Mouse (Mus musculus): ENCODE data around the gene Armc9. TPM values are rescaled to one million over a fixed set of nuclear protein-coding genes. Genes with fewer than 3 reads are reported as not detected.

Gene Armc9
- polyA plus RNA-seq, 1 experiment from 2014 or later, result 17.4 TPM

- H3K4me2 ChIP-seq (ENCODE audit: low read depth, low read length), result no peak overlapping the region
- no peaks in the 10 kb centered on the region for H3K9me3 ChIP-seq (ENCODE audit: control insufficient read depth, low read length)
- H3K27me3 ChIP-seq (replicated peaks; ENCODE audit: control insufficient read depth, insufficient read depth, low read length), result no peaks in the 10 kb centered on the region
- ATAC-seq (ENCODE audit: low read depth) (no peak), DNase-seq (ENCODE audit: low spot score) (no peak)
- peaks cover 70% of the 10 kb centered on the region for H3K36me3 ChIP-seq (ENCODE audit: control insufficient read depth, insufficient read depth, low read length)
- no peaks in the 10 kb centered on the region for H3K4me1 ChIP-seq (ENCODE audit: control insufficient read depth, insufficient read depth, low read length)
- H3K4me3 ChIP-seq (ENCODE audit: low read depth, low read length), result no peak overlapping the region
- WGBS, result 89% methylated on average over 6 of the region's 6 CpGs
- no peak overlapping the region for H3K27ac ChIP-seq (replicated peaks; ENCODE audit: low read depth, low read length)
- H3K9ac ChIP-seq (ENCODE audit: low read depth, low read length), result no peak overlapping the region
Measured at GRCm38 (mm10) chr1:86198276-86198675, 43.7 kb downstream of the Armc9 start.

DNA sequence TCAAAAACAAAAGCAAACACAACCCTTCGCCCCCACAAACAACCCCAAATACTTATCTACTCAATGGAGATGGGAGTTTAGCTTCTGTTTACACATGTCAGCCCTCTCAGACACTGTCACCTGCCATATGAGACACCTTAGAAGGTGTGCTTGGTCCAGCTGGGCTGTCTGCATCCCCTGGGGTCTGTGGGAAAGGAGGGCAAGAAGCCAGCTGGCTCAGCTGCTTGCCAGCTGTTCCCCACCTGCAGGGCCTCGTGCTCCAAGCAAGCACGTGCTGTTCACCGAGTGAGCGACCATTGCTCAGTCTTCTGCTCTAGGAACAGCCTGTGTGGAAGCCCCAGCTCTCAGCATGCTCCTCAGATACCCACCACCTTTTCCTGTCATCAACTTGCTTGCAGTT lies 44.4 kb downstream of the Armc9 start:
- no peaks in the 10 kb centered on the region for H3K9me3 ChIP-seq (ENCODE audit: control insufficient read depth, low read length)
- ATAC-seq (ENCODE audit: low read depth) (peak; percentile 60), DNase-seq (ENCODE audit: low spot score) (no peak)
- no peak overlapping the region for H3K27ac ChIP-seq (replicated peaks; ENCODE audit: low read depth, low read length)
- no peak overlapping the region for H3K4me3 ChIP-seq (ENCODE audit: low read depth, low read length)
- no peaks in the 10 kb centered on the region for H3K4me1 ChIP-seq (ENCODE audit: control insufficient read depth, insufficient read depth, low read length)
- WGBS, result 77% methylated on average over 5 of the region's 5 CpGs
- H3K36me3 ChIP-seq (ENCODE audit: control insufficient read depth, insufficient read depth, low read length), result peaks cover 77% of the 10 kb centered on the region
- H3K4me2 ChIP-seq (ENCODE audit: low read depth, low read length), result no peak overlapping the region
- H3K9ac ChIP-seq (ENCODE audit: low read depth, low read length), result no peak overlapping the region
- no peaks in the 10 kb centered on the region for H3K27me3 ChIP-seq (replicated peaks; ENCODE audit: control insufficient read depth, insufficient read depth, low read length)

DNA sequence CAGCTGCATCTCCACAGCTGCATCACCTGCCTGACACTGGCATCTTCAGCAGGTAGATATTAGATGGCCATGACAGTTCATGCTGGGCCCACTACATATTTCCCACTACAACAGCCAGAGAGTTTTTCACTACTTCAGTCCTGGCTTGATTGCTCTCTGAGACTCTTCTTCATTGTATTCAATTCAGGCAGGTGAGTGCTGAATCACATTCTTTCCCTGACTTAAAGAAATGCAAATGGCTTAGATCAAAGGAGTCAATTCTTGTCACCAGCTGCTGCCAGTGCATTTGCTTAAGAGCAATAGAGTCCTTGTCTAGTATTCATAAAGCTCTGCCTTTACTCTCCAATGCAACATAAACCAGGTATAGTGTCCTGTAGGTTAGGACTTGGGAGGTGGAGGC lies 46.7 kb downstream of the Armc9 start:
- H3K4me3 ChIP-seq (ENCODE audit: low read depth, low read length), result no peak overlapping the region
- H3K4me1 ChIP-seq (ENCODE audit: control insufficient read depth, insufficient read depth, low read length), result no peaks in the 10 kb centered on the region
- peaks cover 80% of the 10 kb centered on the region for H3K36me3 ChIP-seq (ENCODE audit: control insufficient read depth, insufficient read depth, low read length)
- no peaks in the 10 kb centered on the region for H3K27me3 ChIP-seq (replicated peaks; ENCODE audit: control insufficient read depth, insufficient read depth, low read length)
- ATAC-seq (ENCODE audit: low read depth) (no peak), DNase-seq (ENCODE audit: low spot score) (no peak)
- H3K9me3 ChIP-seq (ENCODE audit: control insufficient read depth, low read length), result no peaks in the 10 kb centered on the region
- no peak overlapping the region for H3K9ac ChIP-seq (ENCODE audit: low read depth, low read length)
- no peak overlapping the region for H3K4me2 ChIP-seq (ENCODE audit: low read depth, low read length)
- no peak overlapping the region for H3K27ac ChIP-seq (replicated peaks; ENCODE audit: low read depth, low read length)

DNA sequence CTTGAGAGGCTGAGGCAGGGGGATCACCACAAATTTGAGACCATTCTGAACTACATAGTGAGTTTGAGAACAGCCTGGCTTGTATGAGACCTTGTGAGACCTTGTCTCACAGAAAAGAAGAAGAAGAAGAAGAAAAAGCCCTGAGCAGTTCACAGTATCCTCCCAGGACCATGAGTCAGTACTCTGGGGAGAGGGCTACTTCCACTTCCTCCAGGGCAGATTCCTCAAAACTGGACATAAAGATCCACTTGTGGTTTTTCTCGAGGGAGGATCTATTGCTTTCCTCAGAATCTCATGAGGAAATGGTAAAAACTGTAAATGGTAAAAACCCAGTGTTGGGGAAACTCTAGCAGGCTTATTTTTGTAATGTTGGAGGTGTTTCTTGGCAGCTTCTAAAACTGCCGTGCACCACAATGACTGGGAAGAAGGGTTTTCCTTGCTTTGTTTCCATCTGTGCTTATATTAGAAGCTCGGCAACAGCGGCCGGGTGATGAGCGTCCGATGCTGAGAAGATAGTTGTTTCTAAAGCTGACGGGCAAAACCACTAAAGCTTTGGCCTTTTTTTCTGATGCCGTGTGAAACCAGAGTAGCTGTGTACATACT lies 48.1 kb downstream of the Armc9 start:
- 75% methylated on average over 9 of the region's 9 CpGs for WGBS
- H3K36me3 ChIP-seq (ENCODE audit: control insufficient read depth, insufficient read depth, low read length), result peaks cover 79% of the 10 kb centered on the region
- ATAC-seq (ENCODE audit: low read depth), result no peak

DNA sequence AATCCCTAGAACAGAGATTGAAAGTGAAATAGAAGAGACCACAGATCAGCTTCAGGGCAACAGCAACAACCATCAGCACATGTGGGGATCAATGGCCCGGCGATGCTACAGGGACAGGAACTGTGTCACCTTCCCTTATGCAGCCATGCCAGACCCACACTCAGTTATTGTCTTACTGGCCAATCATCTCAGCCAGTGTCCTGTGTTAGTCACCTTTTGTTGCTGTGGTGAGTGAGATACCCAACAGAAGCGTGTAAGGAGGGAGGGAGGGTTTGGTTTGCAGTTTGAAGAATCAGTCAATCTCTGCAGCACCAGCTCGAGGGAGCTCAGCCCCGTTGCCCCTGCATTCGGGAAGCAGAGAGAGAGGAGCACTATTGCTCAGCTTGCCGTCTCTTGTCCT lies 56.1 kb downstream of the Armc9 start:
- Histone ChIP-seq H3K4me2 (ENCODE audit: low read depth, low read length) (no peak overlapping the region), H3K9ac (ENCODE audit: low read depth, low read length) (no peak overlapping the region), H3K27me3 (replicated peaks; ENCODE audit: control insufficient read depth, insufficient read depth, low read length) (no peaks in the 10 kb centered on the region), H3K4me1 (ENCODE audit: control insufficient read depth, insufficient read depth, low read length) (no peaks in the 10 kb centered on the region), H3K27ac (replicated peaks; ENCODE audit: low read depth, low read length) (no peak overlapping the region), H3K36me3 (ENCODE audit: control insufficient read depth, insufficient read depth, low read length) (peaks cover 55% of the 10 kb centered on the region), H3K9me3 (ENCODE audit: control insufficient read depth, low read length) (no peaks in the 10 kb centered on the region), H3K4me3 (ENCODE audit: low read depth, low read length) (no peak overlapping the region)
- ATAC-seq (ENCODE audit: low read depth) (no peak), DNase-seq (ENCODE audit: low spot score) (no peak)
- WGBS, result 85% methylated on average over 7 of the region's 7 CpGs

More for the DNA sequence above, 48.1 kb downstream of the Armc9 start:
- H3K27me3 ChIP-seq (replicated peaks; ENCODE audit: control insufficient read depth, insufficient read depth, low read length), result no peaks in the 10 kb centered on the region
- H3K9me3 ChIP-seq (ENCODE audit: control insufficient read depth, low read length), result no peaks in the 10 kb centered on the region
- peak; percentile 32 for DNase-seq (ENCODE audit: low spot score)
- H3K9ac ChIP-seq (ENCODE audit: low read depth, low read length), result no peak overlapping the region
- no peak overlapping the region for H3K4me3 ChIP-seq (ENCODE audit: low read depth, low read length)
- H3K4me1 ChIP-seq (ENCODE audit: control insufficient read depth, insufficient read depth, low read length), result no peaks in the 10 kb centered on the region
- no peak overlapping the region for H3K4me2 ChIP-seq (ENCODE audit: low read depth, low read length)
- no peak overlapping the region for H3K27ac ChIP-seq (replicated peaks; ENCODE audit: low read depth, low read length)

- DNase-seq (ENCODE audit: low spot score) (no peak), ATAC-seq (ENCODE audit: low read depth) (no peak)
- Histone ChIP-seq H3K27ac (replicated peaks; ENCODE audit: low read depth, low read length) (no peak overlapping the region), H3K27me3 (replicated peaks; ENCODE audit: control insufficient read depth, insufficient read depth, low read length) (no peaks in the 10 kb centered on the region), H3K9ac (ENCODE audit: low read depth, low read length) (no peak overlapping the region), H3K36me3 (ENCODE audit: control insufficient read depth, insufficient read depth, low read length) (peaks cover 58% of the 10 kb centered on the region), H3K4me1 (ENCODE audit: control insufficient read depth, insufficient read depth, low read length) (no peaks in the 10 kb centered on the region), H3K4me2 (ENCODE audit: low read depth, low read length) (no peak overlapping the region), H3K9me3 (ENCODE audit: control insufficient read depth, low read length) (no peaks in the 10 kb centered on the region), H3K4me3 (ENCODE audit: low read depth, low read length) (no peak overlapping the region)
- WGBS, result 96% methylated on average over 1 of the region's 1 CpGs
Measured at GRCm38 (mm10) chr1:86211498-86211897, 56.9 kb downstream of the Armc9 start.

DNA sequence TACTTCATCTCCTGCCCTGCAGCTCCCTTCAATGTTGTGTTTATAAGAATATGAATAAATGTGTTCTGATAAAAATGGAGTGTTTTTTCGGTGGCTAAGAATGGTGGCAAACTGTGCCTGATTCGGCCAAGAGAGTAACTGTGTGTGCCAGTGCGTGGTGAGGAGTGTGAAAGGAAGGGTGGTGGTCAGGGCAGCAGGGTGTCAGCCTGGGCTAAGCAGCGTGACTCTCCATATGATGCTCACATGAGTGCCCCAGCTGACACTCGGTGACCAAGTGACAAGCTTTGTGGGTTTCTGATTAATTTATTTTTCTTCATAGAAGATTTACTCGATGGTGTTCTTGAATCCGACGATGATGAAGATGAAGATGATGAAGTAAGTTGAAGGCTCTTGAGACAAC lies 58.2 kb downstream of the Armc9 start:
- ATAC-seq (ENCODE audit: low read depth) (no peak), DNase-seq (ENCODE audit: low spot score) (no peak)
- no peak overlapping the region for H3K27ac ChIP-seq (replicated peaks; ENCODE audit: low read depth, low read length)
- H3K36me3 ChIP-seq (ENCODE audit: control insufficient read depth, insufficient read depth, low read length), result peaks cover 52% of the 10 kb centered on the region
- H3K4me2 ChIP-seq (ENCODE audit: low read depth, low read length), result no peak overlapping the region
- 86% methylated on average over 8 of the region's 8 CpGs for WGBS
- H3K4me1 ChIP-seq (ENCODE audit: control insufficient read depth, insufficient read depth, low read length), result no peaks in the 10 kb centered on the region
- no peak overlapping the region for H3K4me3 ChIP-seq (ENCODE audit: low read depth, low read length)
- no peaks in the 10 kb centered on the region for H3K27me3 ChIP-seq (replicated peaks; ENCODE audit: control insufficient read depth, insufficient read depth, low read length)
- no peaks in the 10 kb centered on the region for H3K9me3 ChIP-seq (ENCODE audit: control insufficient read depth, low read length)
- no peak overlapping the region for H3K9ac ChIP-seq (ENCODE audit: low read depth, low read length)

DNA sequence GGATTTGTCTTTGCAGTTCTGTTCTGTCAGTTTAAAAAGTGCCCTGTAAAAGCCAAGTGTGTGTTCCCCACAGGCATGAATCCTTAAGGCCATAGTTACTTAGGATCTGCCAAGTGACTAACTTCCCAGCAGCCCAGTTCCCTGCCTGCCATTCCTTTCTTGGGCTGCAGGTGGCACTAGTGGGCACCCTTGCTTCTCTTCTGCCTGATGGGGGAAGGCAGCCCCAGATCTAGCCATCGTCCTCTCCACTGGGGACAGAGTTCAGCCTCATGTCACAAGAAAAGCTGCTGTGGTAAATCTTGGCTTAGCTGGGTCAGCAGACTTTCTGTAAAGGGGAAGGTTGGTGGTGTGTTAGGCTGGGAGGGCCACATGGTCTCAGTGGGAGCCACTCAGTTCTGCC lies 59.6 kb downstream of the Armc9 start:
- H3K36me3 ChIP-seq (ENCODE audit: control insufficient read depth, insufficient read depth, low read length), result peaks cover 43% of the 10 kb centered on the region
- no peaks in the 10 kb centered on the region for H3K27me3 ChIP-seq (replicated peaks; ENCODE audit: control insufficient read depth, insufficient read depth, low read length)
- ATAC-seq (ENCODE audit: low read depth), result peak; percentile 49; the same call in 1 of the 2 replicates

DNA sequence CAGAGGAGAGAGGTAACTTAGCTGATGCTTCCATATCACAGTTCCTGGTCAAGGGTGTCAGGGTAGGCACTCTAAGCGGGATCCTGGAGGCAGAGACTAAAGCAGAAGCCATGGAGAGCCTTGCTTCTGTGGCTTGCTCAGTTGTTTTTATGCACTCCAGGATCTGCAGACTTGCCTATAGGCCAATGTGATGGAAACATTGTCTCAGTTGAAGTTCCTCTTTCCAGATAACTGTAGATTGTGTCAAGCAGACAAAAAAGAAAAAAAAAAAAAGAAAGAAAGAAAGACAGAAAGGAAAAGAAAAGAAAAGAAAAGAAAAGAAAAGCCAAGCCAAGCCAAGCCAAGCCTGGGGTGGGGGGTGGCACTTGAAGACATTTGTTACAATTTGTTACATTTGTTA lies 60.7 kb downstream of the Armc9 start:
- Histone ChIP-seq H3K4me2 (ENCODE audit: low read depth, low read length) (no peak overlapping the region), H3K4me1 (ENCODE audit: control insufficient read depth, insufficient read depth, low read length) (no peaks in the 10 kb centered on the region), H3K36me3 (ENCODE audit: control insufficient read depth, insufficient read depth, low read length) (peaks cover 40% of the 10 kb centered on the region), H3K9ac (ENCODE audit: low read depth, low read length) (no peak overlapping the region), H3K4me3 (ENCODE audit: low read depth, low read length) (no peak overlapping the region), H3K27me3 (replicated peaks; ENCODE audit: control insufficient read depth, insufficient read depth, low read length) (no peaks in the 10 kb centered on the region), H3K9me3 (ENCODE audit: control insufficient read depth, low read length) (no peaks in the 10 kb centered on the region), H3K27ac (replicated peaks; ENCODE audit: low read depth, low read length) (no peak overlapping the region)
- ATAC-seq (ENCODE audit: low read depth), result no peak
- 97% methylated on average over 1 of the region's 1 CpGs for WGBS
- no peak for DNase-seq (ENCODE audit: low spot score)

More for the DNA sequence above, 59.6 kb downstream of the Armc9 start:
- Histone ChIP-seq H3K4me2 (ENCODE audit: low read depth, low read length) (no peak overlapping the region), H3K27ac (replicated peaks; ENCODE audit: low read depth, low read length) (no peak overlapping the region), H3K4me1 (ENCODE audit: control insufficient read depth, insufficient read depth, low read length) (no peaks in the 10 kb centered on the region), H3K4me3 (ENCODE audit: low read depth, low read length) (no peak overlapping the region), H3K9ac (ENCODE audit: low read depth, low read length) (no peak overlapping the region), H3K9me3 (ENCODE audit: control insufficient read depth, low read length) (no peaks in the 10 kb centered on the region)
- DNase-seq (ENCODE audit: low spot score), result peak; percentile 57
- WGBS, result 0% methylated on average over 1 of the region's 1 CpGs

Measured in embryonic facial prominence, embryonic 14.5 days (tissue).